Mouse (Mus musculus): ENCODE results near the gene Ctla4.

The Ctla4 gene

GRCm38 (mm10) chr1:60958287-60958686, 71.5 kb downstream of the Ctla4 start:
- TF ChIP-seq GATA4 (IDR thresholded peaks at IDR 0.05; ENCODE audit: insufficient replicate concordance, low read length), result no peak

GRCm38 (mm10) chr1:60959246-60959645, 72.4 kb downstream of the Ctla4 start:
- no peak for TF ChIP-seq GATA4 (IDR thresholded peaks at IDR 0.05; ENCODE audit: insufficient replicate concordance, low read length)

- peak; percentile 98 for TF ChIP-seq GATA4 (IDR thresholded peaks at IDR 0.05; ENCODE audit: insufficient replicate concordance, low read length)
These were observed 73.7 kb downstream of the Ctla4 start for GRCm38 (mm10) chr1:60960451-60960850.

- no peak for TF ChIP-seq GATA4 (IDR thresholded peaks at IDR 0.05; ENCODE audit: insufficient replicate concordance, low read length)
These were observed 74.3 kb downstream of the Ctla4 start for GRCm38 (mm10) chr1:60961080-60961479.

- TF ChIP-seq GATA4 (IDR thresholded peaks at IDR 0.05; ENCODE audit: insufficient replicate concordance, low read length), result no peak
These were observed 75.3 kb downstream of the Ctla4 start for GRCm38 (mm10) chr1:60962095-60962494.
